Mouse (Mus musculus): ENCODE measurements at regions not wholly inside any gene's neighbourhood (a gene's known extent, or its start where the extent isn't known, plus 50 kb on each side); places are given as distances from the start of the nearest gene placed in this dataset.

- DNase-seq (ENCODE audit: low spot score in 2 of 2): no peak
These were observed 59.3 kb downstream of the Trap1a start for GRCm38 (mm10) chrX:139392777-139393176.

- DNase-seq (ENCODE audit: low spot score in 2 of 2): peak; percentile 30 to 34
These were observed 63.5 kb upstream of the D330045A20Rik start for GRCm38 (mm10) chrX:139416701-139417100.

GRCm38 (mm10) chrX:139419867-139420266 lies 60.3 kb upstream of the D330045A20Rik start:
- DNase-seq (ENCODE audit: low spot score in 2 of 2): no peak

- DNase-seq (ENCODE audit: low spot score in 2 of 2): no peak
These were observed 55.9 kb upstream of the D330045A20Rik start for GRCm38 (mm10) chrX:139424307-139424706.

Data from urinary bladder, adult 18-20 months (tissue).